Mouse (Mus musculus) MEL (cell line): ENCODE data around the gene Zfp174. TPM values are rescaled to one million over a fixed set of nuclear protein-coding genes. Genes with fewer than 3 reads are reported as not detected.

Experiments used
- DNase-seq: peaks from one replicate; pipeline ENCODE4 v3.0.0; 2011; ENCODE audit warnings: low read depth, low spot score
- H3K27ac ChIP-seq: 2 replicates; pipeline ENCODE4 v1.5.1; 2012; ENCODE audit warnings: low read depth, mild to moderate bottlenecking, control low read depth, low read length, moderate library complexity; ENCODE audit not compliant: control insufficient read depth
- H3K27me3 ChIP-seq, 2 experiments: fragments of 150-350 bp in 1 of 2; sonication (generic) in 1 of 2; 2 replicates each; pipeline ENCODE4 v1.6.1; 2012; ENCODE audit warnings: low read length in 2 of 2, mild to moderate bottlenecking in 2 of 2, improper control_type of control experiment in 1 of 2, moderate library complexity in 1 of 2; ENCODE audit not compliant: insufficient read depth in 2 of 2, control insufficient read depth in 1 of 2
- H3K36me3 ChIP-seq, 2 experiments: 2 replicates each; pipeline ENCODE4 v1.6.1; 2012 to 2014; ENCODE audit warnings: low read length in 2 of 2, improper control_type of control experiment in 1 of 2, inconsistent platforms in 1 of 2, mild to moderate bottlenecking in 1 of 2; ENCODE audit not compliant: insufficient read depth in 2 of 2, control insufficient read depth in 1 of 2
- H3K4me1 ChIP-seq, 2 experiments: fragments of 150-350 bp in 1 of 2; sonication (generic) in 1 of 2; 2 replicates each; pipeline ENCODE4 v1.6.1; 2012; ENCODE audit warnings: low read length in 2 of 2, improper control_type of control experiment in 1 of 2, mild to moderate bottlenecking in 1 of 2; ENCODE audit not compliant: insufficient read depth in 2 of 2, control insufficient read depth in 1 of 2
- H3K4me3 ChIP-seq, 2 experiments: fragments of 150-350 bp in 1 of 2; sonication (generic) in 1 of 2; 2 replicates each; pipeline ENCODE4 v1.5.1; 2012; ENCODE audit warnings: low read depth in 2 of 2, low read length in 2 of 2, mild to moderate bottlenecking in 2 of 2, moderate library complexity in 2 of 2, control low read depth in 1 of 2, improper control_type of control experiment in 1 of 2; ENCODE audit not compliant: control insufficient read depth in 1 of 2, insufficient read depth in 1 of 2
- H3K79me2 ChIP-seq: 2 replicates; pipeline ENCODE4 v1.6.1; 2012; ENCODE audit warnings: mild to moderate bottlenecking, low read length, moderate library complexity; ENCODE audit not compliant: control insufficient read depth, poor library complexity, insufficient read depth
- H3K9ac ChIP-seq: 2 replicates; pipeline ENCODE4 v1.6.1; 2012; ENCODE audit warnings: low read depth, mild to moderate bottlenecking, control low read depth, low read length, moderate library complexity; ENCODE audit not compliant: control insufficient read depth, poor library complexity, severe bottlenecking
- H3K9me3 ChIP-seq: fragments of 150-350 bp; sonication (generic); replicated peaks from 2 replicates; pipeline ENCODE4 v1.6.1; 2012; ENCODE audit warnings: mild to moderate bottlenecking, low read length, improper control_type of control experiment, moderate library complexity; ENCODE audit not compliant: insufficient read depth
- CHD2 ChIP-seq: IDR thresholded peaks from 2 replicates; pipeline ENCODE4 v1.6.1; 2011; ENCODE audit warnings: low read length, improper control_type of control experiment
- CTCF ChIP-seq, 3 experiments: IDR thresholded peaks in 2 of 3; conservative IDR thresholded peaks in 1 of 3; 2 replicates each; pipeline ENCODE4 v1.5.1; 2011 to 2012; ENCODE audit warnings: low read length in 3 of 3, low read depth in 2 of 3, mild to moderate bottlenecking in 2 of 3, improper control_type of control experiment in 1 of 3, inconsistent platforms in 1 of 3, mixed read lengths in 1 of 3, moderate library complexity in 1 of 3; ENCODE audit not compliant: control insufficient read depth in 1 of 3, insufficient read depth in 1 of 3, poor library complexity in 1 of 3, severe bottlenecking in 1 of 3
- E2F4 ChIP-seq: IDR thresholded peaks from 2 replicates; pipeline ENCODE4 v1.6.1; 2011; ENCODE audit warnings: low read depth, low read length, improper control_type of control experiment, borderline replicate concordance
- GABPA ChIP-seq: IDR thresholded peaks from 2 replicates; pipeline ENCODE4 v1.6.1; 2012; ENCODE audit warnings: low read depth, mild to moderate bottlenecking, inconsistent platforms, low read length, improper control_type of control experiment, moderate library complexity
- JUND ChIP-seq: IDR thresholded peaks from 2 replicates; pipeline ENCODE4 v1.6.1; 2011; ENCODE audit warnings: low read depth, mild to moderate bottlenecking, improper control_type of control experiment, low read length
- MAFK ChIP-seq: IDR thresholded peaks from 2 replicates; pipeline ENCODE4 v1.6.1; 2011; ENCODE audit warnings: low read depth, mild to moderate bottlenecking, low read length, improper control_type of control experiment, borderline replicate concordance
- MXI1 ChIP-seq: IDR thresholded peaks from 2 replicates; pipeline ENCODE4 v1.6.1; 2011; ENCODE audit warnings: mild to moderate bottlenecking, low read depth, low read length, improper control_type of control experiment
- MYB ChIP-seq: IDR thresholded peaks from 2 replicates; pipeline ENCODE4 v1.6.1; 2011; ENCODE audit warnings: mild to moderate bottlenecking, low read depth, low read length, improper control_type of control experiment
- NRF1 ChIP-seq: IDR thresholded peaks from 2 replicates; pipeline ENCODE4 v1.6.1; 2014; ENCODE audit warnings: low read depth, mild to moderate bottlenecking, inconsistent platforms, low read length, improper control_type of control experiment, moderate library complexity; ENCODE audit not compliant: poor library complexity, insufficient read depth, severe bottlenecking
- TBP ChIP-seq: IDR thresholded peaks from 2 replicates; pipeline ENCODE4 v1.8.0; 2011; ENCODE audit warnings: low read depth, low read length, improper control_type of control experiment
- UBTF ChIP-seq: IDR thresholded peaks from 2 replicates; pipeline ENCODE4 v1.6.1; 2012; ENCODE audit warnings: low read depth, mild to moderate bottlenecking, inconsistent platforms, low read length, improper control_type of control experiment, moderate library complexity, borderline replicate concordance; ENCODE audit not compliant: insufficient read depth
- ZC3H11A ChIP-seq: IDR thresholded peaks from 2 replicates; pipeline ENCODE4 v1.6.1; 2012; ENCODE audit warnings: low read depth, mild to moderate bottlenecking, inconsistent platforms, low read length, improper control_type of control experiment
- polyA plus RNA-seq, 2 experiments: library from polyadenylated mRNA; stranded (reverse) in 1 of 2; unstranded in 1 of 2; fragments of >175 nt in 1 of 2; fragments of >200 nt in 1 of 2; gene quantifications; 2 replicates each; pipeline versions ENCODE4 v1.2.1 to v1.2.4; 2012; ENCODE audit warnings: low replicate concordance in 2 of 2, low read depth in 1 of 2; ENCODE audit not compliant: insufficient read length in 2 of 2, insufficient read depth in 1 of 2, missing spikeins in 1 of 2
- total RNA-seq: library from RNA; depleted of rRNA; stranded (reverse); fragments of 300-350 nt; gene quantifications from 2 replicates; pipeline ENCODE4 v1.2.3, GENCODE M21; 2012; rRNA removed

Gene Zfp174
- total and polyA plus RNA-seq, 3 experiments: 0.39 to 24.5 (median 0.58) TPM

- DNase-seq: no peak
- Histone ChIP-seq H3K27ac (no peak overlapping the region; the same call in 1 of the 2 replicates), H3K9me3 (no peaks in the 10 kb centered on the region), H3K79me2 (0 out of 2 replicates have a peak, but pooled peaks cover 2% of the 10 kb centered on the region), H3K4me1 (peaks cover 0 to 14% of the 10 kb centered on the region in 2 experiments; a peak in 3 of 4 replicates), H3K36me3 (peaks cover 7 to 13% of the 10 kb centered on the region in 2 experiments)
- no peak for TF ChIP-seq MYB
- TF ChIP-seq, all 39 proteins: peak for 0
- H3K9ac ChIP-seq: no peak overlapping the region
- no peaks in the 10 kb centered on the region for H3K27me3 ChIP-seq
- H3K4me3 ChIP-seq: no peak overlapping the region
These were observed 49.0 kb downstream of the Zfp174 start for GRCm38 (mm10) chr16:3896046-3896445.

DNA sequence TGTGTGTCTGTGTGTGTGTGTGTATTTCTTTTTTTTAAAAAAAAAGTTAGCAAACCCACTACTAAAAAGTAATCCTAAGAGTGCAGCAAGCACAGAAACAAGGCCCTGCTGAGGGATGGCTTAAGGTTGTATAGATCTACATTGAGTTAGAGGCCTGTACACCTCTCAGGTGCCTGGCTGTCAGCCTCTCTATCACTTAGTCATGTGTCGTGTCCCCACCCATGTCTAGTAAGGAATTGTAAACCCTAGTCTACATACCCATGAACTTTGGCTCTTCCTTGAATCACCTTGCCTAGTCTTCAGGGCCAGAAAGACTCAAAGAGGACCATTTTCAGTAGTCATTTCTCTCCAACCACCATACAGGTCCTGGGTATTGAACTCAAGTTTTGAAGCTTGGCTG, 49.5 kb downstream of the Zfp174 start:
- 0 out of 2 replicates have a peak, but pooled peaks cover 2% of the 10 kb centered on the region for H3K79me2 ChIP-seq
- H3K9me3 ChIP-seq: no peaks in the 10 kb centered on the region
- no peak overlapping the region for H3K27ac ChIP-seq
- H3K9ac ChIP-seq: no peak overlapping the region
- TF ChIP-seq JUND (no peak), ZC3H11A (no peak), GABPA (no peak), E2F4 (no peak), MXI1 (no peak), MAFK (no peak), UBTF (no peak), TBP (no peak)
- peaks cover 7 to 13% of the 10 kb centered on the region in 2 experiments for H3K36me3 ChIP-seq
- H3K27me3 ChIP-seq: no peaks in the 10 kb centered on the region
- no peak for DNase-seq
- H3K4me3 ChIP-seq: no peak overlapping the region
- H3K4me1 ChIP-seq: peaks cover 0 to 14% of the 10 kb centered on the region in 2 experiments; a peak in 3 of 4 replicates

- H3K79me2 ChIP-seq: peaks cover 13% of the 10 kb centered on the region
- no peak overlapping the region for H3K4me3 ChIP-seq
- H3K36me3 ChIP-seq: peaks cover 5 to 8% of the 10 kb centered on the region in 2 experiments
These were observed 60.4 kb downstream of the Zfp174 start for GRCm38 (mm10) chr16:3907471-3907870.

More at GRCm38 (mm10) chr16:3907471-3907870, 60.4 kb downstream of the Zfp174 start:
- TF ChIP-seq CTCF (IDR thresholded peaks at IDR 0.05 in 2 of 3, conservative IDR thresholded peaks at IDR 0.05 in 1 of 3; ENCODE audit: control insufficient read depth in 1 of 3, insufficient read depth in 1 of 3, low read depth in 2 of 3, low read length in 3 of 3, poor library complexity in 1 of 3, severe bottlenecking in 1 of 3) (no peak), CHD2 (no peak), JUND (no peak), NRF1 (no peak)
- no peak overlapping the region for H3K9ac ChIP-seq
- H3K4me1 ChIP-seq: peaks cover 0 to 3% of the 10 kb centered on the region in 2 experiments; a peak in 1 of 4 replicates
- no peak for DNase-seq
- H3K27me3 ChIP-seq: no peaks in the 10 kb centered on the region
- no peak overlapping the region for H3K27ac ChIP-seq
- no peaks in the 10 kb centered on the region for H3K9me3 ChIP-seq

Other genes starting within 250 kb of the Zfp174 start
- gene Mefv, start 129.2 kb upstream of the Zfp174 start, total RNA-seq: not detected in 2 replicates
- gene Mefv, start 129.2 kb upstream of the Zfp174 start, polyA plus RNA-seq: not detected
- 13.5 and 18.5 TPM in 2 replicates for gene Zfp263, start 103.2 kb upstream of the Zfp174 start, total RNA-seq
- gene Zfp263, start 103.2 kb upstream of the Zfp174 start, polyA plus RNA-seq: 10 to 100 TPM in 1 of 2 experiments, not detected in 1; 17.9 TPM
- gene Olfr15, start 16.4 kb upstream of the Zfp174 start, total RNA-seq: not detected in 2 replicates
- not detected for gene Olfr15, start 16.4 kb upstream of the Zfp174 start, polyA plus RNA-seq
- 26.9 and 28.0 TPM in 2 replicates for gene Naa60, start 25.1 kb downstream of the Zfp174 start, total RNA-seq
- 10 to 100 TPM in 1 of 2 experiments, not detected in 1; 67.5 TPM for gene Naa60, start 25.1 kb downstream of the Zfp174 start, polyA plus RNA-seq
- 8.4 and 10.1 TPM in 2 replicates for gene Zfp597, start 37.3 kb downstream of the Zfp174 start, total RNA-seq
- gene Zfp597, start 37.3 kb downstream of the Zfp174 start, polyA plus RNA-seq: 1 to 10 TPM in 1 of 2 experiments, not detected in 1; 6.9 TPM
- gene Gm20695, start 37.4 kb downstream of the Zfp174 start, total RNA-seq: 0.52 and 0.62 TPM in 2 replicates
- gene Gm20695, start 37.4 kb downstream of the Zfp174 start, polyA plus RNA-seq: not detected
- gene 1700037C18Rik, start 61.4 kb downstream of the Zfp174 start, total RNA-seq: 3.5 and 4.2 TPM in 2 replicates
- 1 to 10 TPM in 1 of 2 experiments, not detected in 1; 7.2 TPM for gene 1700037C18Rik, start 61.4 kb downstream of the Zfp174 start, polyA plus RNA-seq
- 26.3 and 28.9 TPM in 2 replicates for gene Cluap1, start 61.5 kb downstream of the Zfp174 start, total RNA-seq
- gene Cluap1, start 61.5 kb downstream of the Zfp174 start, polyA plus RNA-seq: 10 to 100 TPM in 1 of 2 experiments, not detected in 1; 30.7 TPM
- 0.46 and 0.82 TPM in 2 replicates for gene Nlrc3, start 129.4 kb downstream of the Zfp174 start, total RNA-seq
- gene Nlrc3, start 129.4 kb downstream of the Zfp174 start, polyA plus RNA-seq: under 1 TPM in 1 of 2 experiments, not detected in 1; 0.77 TPM
- 23.0 and 24.3 TPM in 2 replicates for gene Slx4, start 156.5 kb downstream of the Zfp174 start, total RNA-seq
- 10 to 100 TPM in 1 of 2 experiments, not detected in 1; 35.2 TPM for gene Slx4, start 156.5 kb downstream of the Zfp174 start, polyA plus RNA-seq
- 0.42 and 0.81 TPM in 2 replicates for gene Dnase1, start 189.7 kb downstream of the Zfp174 start, total RNA-seq
- 1 to 10 TPM in 1 of 2 experiments, not detected in 1; 7.7 TPM for gene Dnase1, start 189.7 kb downstream of the Zfp174 start, polyA plus RNA-seq
- 120 and 128 TPM in 2 replicates for gene Trap1, start 230.6 kb downstream of the Zfp174 start, total RNA-seq
- 100 to 1,000 TPM; 214 to 299 TPM for gene Trap1, start 230.6 kb downstream of the Zfp174 start, polyA plus RNA-seq